Mouse (Mus musculus) stomach, embryonic 15.5 days (tissue): Measurements from ENCODE around the gene Oas1d. TPM values are rescaled to one million over a fixed set of nuclear protein-coding genes. Genes with fewer than 3 reads are reported as not detected.
"Not testable (repeated sequence)": the region's sequence is repeated elsewhere in the genome, so short reads cannot be mapped to it uniquely, and the experiment has no call there.

Experiments used
- ATAC-seq: fragments of 200-750 bp; cut with Nextera tagmentation; 2 replicates; pipeline ENCODE4 v1.8.0; 2017; ENCODE audit warnings: low read depth, moderate number of reproducible peaks, moderate TSS enrichment; ENCODE audit not compliant: insufficient read depth, low FRiP score
- H3K27ac ChIP-seq: fragments of 300-500 bp; sonication (generic); 2 replicates; pipeline ENCODE4 v1.5.1; 2015; ENCODE audit warnings: mild to moderate bottlenecking, inconsistent platforms
- H3K27me3 ChIP-seq: fragments of 300-500 bp; sonication (generic); replicated peaks from 2 replicates; pipeline ENCODE4 v1.6.1; 2015; ENCODE audit warnings: inconsistent platforms
- H3K36me3 ChIP-seq: fragments of 300-500 bp; sonication (generic); 2 replicates; pipeline ENCODE4 v1.6.1; 2015; ENCODE audit warnings: inconsistent platforms
- H3K4me1 ChIP-seq: fragments of 300-500 bp; sonication (generic); 2 replicates; pipeline ENCODE4 v1.6.1; 2015; ENCODE audit warnings: inconsistent platforms
- H3K4me2 ChIP-seq: fragments of 300-500 bp; sonication (generic); 2 replicates; pipeline ENCODE4 v1.6.1; 2015; ENCODE audit warnings: mild to moderate bottlenecking, inconsistent platforms
- H3K4me3 ChIP-seq: fragments of 300-500 bp; sonication (generic); replicated peaks from 2 replicates; pipeline ENCODE4 v1.5.1; 2015; ENCODE audit warnings: inconsistent platforms
- H3K9ac ChIP-seq: fragments of 300-500 bp; sonication (generic); 2 replicates; pipeline ENCODE4 v1.6.1; 2015; ENCODE audit warnings: inconsistent platforms
- H3K9me3 ChIP-seq: fragments of 300-500 bp; sonication (generic); 2 replicates; pipeline ENCODE4 v1.6.1; 2016; ENCODE audit warnings: inconsistent platforms
- WGBS: fragments of 180-500 bp; shearing (Covaris S2); methylation state at CpG from one replicate; pipeline ENCODE4 v1.1.7; 2015; 5-methylcytosine and 5-hydroxymethylcytosine counted together
- polyA plus RNA-seq: library from polyadenylated mRNA; unstranded; fragments of >200 nt; fragmentation: Nextera tagmentation; extraction: Ambion mirVana; gene quantifications from 2 replicates; pipeline ENCODE4 v1.2.1, GENCODE M21; 2015

Oas1d gene
- not detected in 2 replicates for polyA plus RNA-seq

GRCm38 (mm10) chr5:120914204-120914603, at the start of gene Oas1d:
Gene Oas1d, plus strand, starts transcription at chr5:120914536.
- not testable (repeated sequence) for H3K4me2 ChIP-seq, H3K9ac ChIP-seq, ATAC-seq, H3K36me3 ChIP-seq, H3K4me3 ChIP-seq, H3K9me3 ChIP-seq, H3K4me1 ChIP-seq, H3K27ac ChIP-seq, H3K27me3 ChIP-seq
- 43% methylated on average over 8 of the region's 8 CpGs for WGBS

- no peak for ATAC-seq
- Histone ChIP-seq H3K27ac (no peak overlapping the region), H3K4me1 (no peaks in the 10 kb centered on the region), H3K4me3 (no peak overlapping the region), H3K36me3 (no peaks in the 10 kb centered on the region), H3K4me2 (no peak overlapping the region), H3K27me3 (no peaks in the 10 kb centered on the region), H3K9me3 (no peaks in the 10 kb centered on the region), H3K9ac (no peak overlapping the region)
- WGBS: 62% methylated on average over 3 of the region's 3 CpGs
Observed at GRCm38 (mm10) chr5:120865336-120865860, 48.9 kb upstream of the Oas1d start.

- no peak overlapping the region for H3K27ac ChIP-seq
- 75% methylated on average over 7 of the region's 7 CpGs for WGBS
Observed at GRCm38 (mm10) chr5:120869436-120870015, 44.8 kb upstream of the Oas1d start.

GRCm38 (mm10) chr5:120870081-120870480, 44.3 kb upstream of the Oas1d start:
- Histone ChIP-seq H3K27ac (no peak overlapping the region), H3K9me3 (no peaks in the 10 kb centered on the region), H3K4me2 (no peak overlapping the region), H3K9ac (no peak overlapping the region), H3K4me3 (no peak overlapping the region), H3K36me3 (no peaks in the 10 kb centered on the region), H3K4me1 (no peaks in the 10 kb centered on the region), H3K27me3 (no peaks in the 10 kb centered on the region)
- ATAC-seq: no peak
- WGBS: 49% methylated on average over 3 of the region's 3 CpGs

More at GRCm38 (mm10) chr5:120869436-120870015, 44.8 kb upstream of the Oas1d start:
- Histone ChIP-seq H3K4me2 (no peak overlapping the region), H3K9ac (no peak overlapping the region), H3K9me3 (no peaks in the 10 kb centered on the region), H3K36me3 (no peaks in the 10 kb centered on the region), H3K4me1 (no peaks in the 10 kb centered on the region), H3K27me3 (no peaks in the 10 kb centered on the region), H3K4me3 (no peak overlapping the region)
- ATAC-seq: no peak

- Histone ChIP-seq H3K4me1 (no peaks in the 10 kb centered on the region), H3K27me3 (no peaks in the 10 kb centered on the region), H3K27ac (no peak overlapping the region), H3K9me3 (no peaks in the 10 kb centered on the region), H3K4me2 (no peak overlapping the region), H3K4me3 (no peak overlapping the region), H3K36me3 (no peaks in the 10 kb centered on the region), H3K9ac (no peak overlapping the region)
- no peak for ATAC-seq
- 75% methylated on average over 7 of the region's 7 CpGs for WGBS
Observed at GRCm38 (mm10) chr5:120870782-120871181, 43.6 kb upstream of the Oas1d start.

GRCm38 (mm10) chr5:120871469-120871868, 42.9 kb upstream of the Oas1d start:
- no peak for ATAC-seq
- H3K9me3 ChIP-seq: no peaks in the 10 kb centered on the region
- H3K4me3 ChIP-seq: no peak overlapping the region
- no peaks in the 10 kb centered on the region for H3K4me1 ChIP-seq
- no peak overlapping the region for H3K9ac ChIP-seq
- H3K36me3 ChIP-seq: no peaks in the 10 kb centered on the region
- no peaks in the 10 kb centered on the region for H3K27me3 ChIP-seq
- WGBS: 44% methylated on average over 2 of the region's 2 CpGs
- no peak overlapping the region for H3K4me2 ChIP-seq
- no peak overlapping the region for H3K27ac ChIP-seq

- H3K27ac ChIP-seq, H3K36me3 ChIP-seq, H3K4me1 ChIP-seq, H3K27me3 ChIP-seq, H3K4me3 ChIP-seq, H3K9me3 ChIP-seq, ATAC-seq, H3K9ac ChIP-seq, H3K4me2 ChIP-seq: not testable (repeated sequence)
- WGBS: 50% methylated on average over 2 of the region's 3 CpGs
Observed at GRCm38 (mm10) chr5:120876839-120877238, 37.5 kb upstream of the Oas1d start.

- H3K27me3 ChIP-seq, H3K4me3 ChIP-seq, H3K9me3 ChIP-seq, H3K27ac ChIP-seq, ATAC-seq, H3K4me1 ChIP-seq, H3K36me3 ChIP-seq, H3K9ac ChIP-seq, H3K4me2 ChIP-seq: not testable (repeated sequence)
- 74% methylated on average over 2 of the region's 2 CpGs for WGBS
Observed at GRCm38 (mm10) chr5:120877407-120877806, 36.9 kb upstream of the Oas1d start.

GRCm38 (mm10) chr5:120878803-120879202, 35.5 kb upstream of the Oas1d start:
- ATAC-seq, H3K4me1 ChIP-seq, H3K9me3 ChIP-seq, H3K4me3 ChIP-seq, H3K27ac ChIP-seq, H3K9ac ChIP-seq, H3K4me2 ChIP-seq, H3K36me3 ChIP-seq, H3K27me3 ChIP-seq: not testable (repeated sequence)
- WGBS: 63% methylated on average over 2 of the region's 2 CpGs

GRCm38 (mm10) chr5:120881681-120882080, 32.7 kb upstream of the Oas1d start:
- not testable (repeated sequence) for H3K9ac ChIP-seq, H3K4me3 ChIP-seq, H3K27me3 ChIP-seq, H3K4me2 ChIP-seq, ATAC-seq, H3K9me3 ChIP-seq, H3K4me1 ChIP-seq, H3K36me3 ChIP-seq, H3K27ac ChIP-seq
- WGBS: 90% methylated on average over 6 of the region's 6 CpGs

GRCm38 (mm10) chr5:120887413-120887812, 26.9 kb upstream of the Oas1d start, which contains the start of gene Oas1g:
Gene Oas1g, minus strand, starts transcription at chr5:120887613.
- not testable (repeated sequence) for ATAC-seq

GRCm38 (mm10) chr5:120887831-120888230, 26.5 kb upstream of the Oas1d start:
- H3K4me3 ChIP-seq: no peak overlapping the region
- 35% methylated on average over 6 of the region's 6 CpGs for WGBS
- no peak overlapping the region for H3K4me2 ChIP-seq
- no peaks in the 10 kb centered on the region for H3K36me3 ChIP-seq
- H3K27ac ChIP-seq: no peak overlapping the region
- no peaks in the 10 kb centered on the region for H3K9me3 ChIP-seq
- no peak for ATAC-seq
- no peak overlapping the region for H3K9ac ChIP-seq
- H3K27me3 ChIP-seq: no peaks in the 10 kb centered on the region
- no peaks in the 10 kb centered on the region for H3K4me1 ChIP-seq

More at GRCm38 (mm10) chr5:120887413-120887812, 26.9 kb upstream of the Oas1d start, which contains the start of gene Oas1g:
- not testable (repeated sequence) for H3K4me3 ChIP-seq, H3K9ac ChIP-seq, H3K4me2 ChIP-seq, H3K9me3 ChIP-seq, H3K36me3 ChIP-seq, H3K27me3 ChIP-seq, H3K4me1 ChIP-seq, H3K27ac ChIP-seq
- 7% methylated on average over 7 of the region's 9 CpGs for WGBS
